Mouse (Mus musculus): ENCODE data around the gene Rap1a.

Rap1a gene

GRCm38 (mm10) chr3:105758098-105758497 lies 43.0 kb downstream of the Rap1a start:
- DNase-seq: no peak

GRCm38 (mm10) chr3:105757323-105758083 lies 43.6 kb downstream of the Rap1a start:
- DNase-seq: no peak

- DNase-seq: no peak
These were observed 44.6 kb downstream of the Rap1a start for GRCm38 (mm10) chr3:105756505-105756904.

- DNase-seq: no peak
These were observed 46.0 kb downstream of the Rap1a start for GRCm38 (mm10) chr3:105755123-105755522.

GRCm38 (mm10) chr3:105754184-105754583 lies 47.0 kb downstream of the Rap1a start:
- no peak for DNase-seq

- no peak for DNase-seq
These were observed 50.3 kb downstream of the Rap1a start for GRCm38 (mm10) chr3:105750810-105751209.

- no peak for DNase-seq
These were observed 54.6 kb downstream of the Rap1a start for GRCm38 (mm10) chr3:105746542-105746941.

GRCm38 (mm10) chr3:105737666-105738065 lies 63.5 kb downstream of the Rap1a start:
- peak; percentile 56 for DNase-seq

- peak; percentile 55 for DNase-seq
These were observed 64.1 kb downstream of the Rap1a start for GRCm38 (mm10) chr3:105737070-105737469.

GRCm38 (mm10) chr3:105736148-105736547 lies 65.0 kb downstream of the Rap1a start:
- DNase-seq: no peak

GRCm38 (mm10) chr3:105735285-105735684 lies 65.9 kb downstream of the Rap1a start:
- DNase-seq: no peak

GRCm38 (mm10) chr3:105733538-105733937 lies 67.6 kb downstream of the Rap1a start:
- peak; percentile 40 for DNase-seq

GRCm38 (mm10) chr3:105732360-105732759 lies 68.8 kb downstream of the Rap1a start:
- DNase-seq: no peak

- DNase-seq: no peak
These were observed 75.1 kb downstream of the Rap1a start for GRCm38 (mm10) chr3:105726037-105726436.

GRCm38 (mm10) chr3:105722510-105722909 lies 78.6 kb downstream of the Rap1a start:
- DNase-seq: peak; percentile 96

GRCm38 (mm10) chr3:105721681-105722201 lies 79.4 kb downstream of the Rap1a start:
- peak; percentile 88 for DNase-seq

- peak; percentile 70 for DNase-seq
These were observed 80.6 kb downstream of the Rap1a start for GRCm38 (mm10) chr3:105720514-105720913.

- DNase-seq: peak; percentile 70
These were observed 81.2 kb downstream of the Rap1a start for GRCm38 (mm10) chr3:105719979-105720378.

- peak; percentile 77 for DNase-seq
These were observed 82.4 kb downstream of the Rap1a start for GRCm38 (mm10) chr3:105718746-105719145.

- DNase-seq: peak; percentile 96
These were observed 83.1 kb downstream of the Rap1a start for GRCm38 (mm10) chr3:105717856-105718555.

- DNase-seq: peak; percentile 94
These were observed 84.7 kb downstream of the Rap1a start for GRCm38 (mm10) chr3:105716353-105717000.

- DNase-seq: peak; percentile 78
These were observed 86.3 kb downstream of the Rap1a start for GRCm38 (mm10) chr3:105714820-105715167.

- peak; percentile 96 for DNase-seq
These were observed 86.9 kb downstream of the Rap1a start for GRCm38 (mm10) chr3:105714091-105714819.

All from heart, adult 11 months (tissue).